Mouse (Mus musculus) limb, embryonic 15.5 days (tissue): ENCODE results near the gene 1700015G11Rik. TPM values are rescaled to one million over a fixed set of nuclear protein-coding genes. Genes with fewer than 3 reads are reported as not detected.
A peak's percentile ranks its signal among the peaks of the same experiment; 100 is the strongest.

ENCODE experiments used
- ATAC-seq: fragments of 200-750 bp; cut with Nextera tagmentation; 2 replicates; pipeline ENCODE4 v1.8.0; 2017; ENCODE audit warnings: low read depth, moderate TSS enrichment; ENCODE audit not compliant: insufficient number of reproducible peaks, low FRiP score, low TSS enrichment
- H3K27ac ChIP-seq: fragments of 300-500 bp; sonication (generic); 2 replicates; pipeline ENCODE4 v1.5.1; 2015; ENCODE audit warnings: moderate library complexity, mild to moderate bottlenecking, inconsistent platforms
- H3K27me3 ChIP-seq: fragments of 300-500 bp; sonication (generic); 2 replicates; pipeline ENCODE4 v1.6.1; 2015; ENCODE audit warnings: inconsistent platforms
- H3K36me3 ChIP-seq: fragments of 300-500 bp; sonication (generic); 2 replicates; pipeline ENCODE4 v1.6.1; 2015; ENCODE audit warnings: inconsistent platforms
- H3K4me1 ChIP-seq: fragments of 300-500 bp; sonication (generic); 2 replicates; pipeline ENCODE4 v1.6.1; 2015; ENCODE audit warnings: inconsistent platforms
- H3K4me2 ChIP-seq: fragments of 300-500 bp; sonication (generic); 2 replicates; pipeline ENCODE4 v1.6.1; 2015; ENCODE audit warnings: mild to moderate bottlenecking, inconsistent platforms
- H3K4me3 ChIP-seq: fragments of 300-500 bp; sonication (generic); 2 replicates; pipeline ENCODE4 v1.5.1; 2015; ENCODE audit warnings: mild to moderate bottlenecking, inconsistent platforms
- H3K9ac ChIP-seq: fragments of 300-500 bp; sonication (generic); 2 replicates; pipeline ENCODE4 v1.6.1; 2015; ENCODE audit warnings: inconsistent platforms
- H3K9me3 ChIP-seq: fragments of 300-500 bp; sonication (generic); 2 replicates; pipeline ENCODE4 v1.6.1; 2016; ENCODE audit warnings: inconsistent platforms
- WGBS: fragments of 180-500 bp; shearing (Covaris S2); methylation state at CpG from one replicate; pipeline ENCODE4 v1.1.7; 2015; 5-methylcytosine and 5-hydroxymethylcytosine counted together
- polyA plus RNA-seq: library from polyadenylated mRNA; unstranded; fragments of >200 nt; fragmentation: Nextera tagmentation; extraction: Ambion mirVana; gene quantifications from 2 replicates; pipeline ENCODE4 v1.2.1, GENCODE M21; 2015

Gene 1700015G11Rik
- polyA plus RNA-seq, 1 experiment from 2014 or later, result not detected

DNA sequence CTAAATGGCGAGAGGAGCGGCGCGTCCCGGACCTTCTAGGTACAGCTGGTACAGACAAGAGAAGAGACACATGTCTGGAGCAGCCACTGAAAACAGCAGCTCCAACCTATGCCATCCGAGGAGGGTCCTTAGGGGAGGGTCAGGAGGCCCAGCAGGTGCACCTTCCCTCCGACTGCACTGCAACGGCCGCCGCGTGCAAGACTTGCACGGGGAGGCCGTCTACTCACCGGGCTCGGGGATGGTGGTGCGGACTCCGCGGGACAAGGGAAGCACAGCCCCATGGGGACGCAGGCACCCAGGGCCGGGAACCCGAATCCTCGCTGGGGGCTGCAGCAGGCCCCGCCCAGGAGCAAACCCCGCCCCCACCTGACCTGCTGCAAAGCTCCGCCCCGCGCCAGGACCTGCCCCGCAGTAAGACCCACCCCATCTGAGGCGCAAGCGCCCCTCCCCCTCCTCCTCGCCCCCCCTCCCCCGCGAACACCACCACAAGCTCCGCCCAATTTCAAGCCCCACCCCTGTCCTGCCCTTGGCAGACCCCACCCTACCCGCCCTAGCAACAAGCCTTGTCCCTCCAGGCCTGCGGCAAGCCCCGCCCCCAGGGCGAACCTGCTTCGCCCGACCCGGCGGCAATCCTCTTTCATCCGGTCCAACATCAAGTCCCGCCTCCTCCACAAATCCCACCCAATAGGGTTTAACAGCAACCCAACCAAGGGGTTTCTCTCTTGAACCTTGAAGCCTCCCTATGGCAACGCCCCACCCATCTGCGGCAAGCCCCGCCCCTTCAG, 9.8 kb downstream of the 1700015G11Rik start, which contains the start of gene Svip:
Gene Svip, minus strand, starts transcription at position 508 of the 785 bp plus-strand sequence.
- H3K27me3 ChIP-seq, result peaks cover 9% of the 10 kb centered on the region; the same call in 1 of the 2 replicates
- no peak within 1 kb of the TSS for H3K27ac ChIP-seq
- no peaks in the 10 kb centered on the region for H3K36me3 ChIP-seq
- peaks cover 5% of the 10 kb centered on the region; the same call in 1 of the 2 replicates for H3K4me1 ChIP-seq
- H3K4me2 ChIP-seq, result peak within 1 kb of the TSS; percentile 85
- H3K9me3 ChIP-seq, result no peaks in the 10 kb centered on the region
- WGBS, result under 1% methylated on average over 44 of the region's 47 CpGs
- peak; percentile 88 for ATAC-seq
- H3K9ac ChIP-seq, result peak within 1 kb of the TSS; percentile 42; the same call in 1 of the 2 replicates
- peak within 1 kb of the TSS; percentile 61 for H3K4me3 ChIP-seq

DNA sequence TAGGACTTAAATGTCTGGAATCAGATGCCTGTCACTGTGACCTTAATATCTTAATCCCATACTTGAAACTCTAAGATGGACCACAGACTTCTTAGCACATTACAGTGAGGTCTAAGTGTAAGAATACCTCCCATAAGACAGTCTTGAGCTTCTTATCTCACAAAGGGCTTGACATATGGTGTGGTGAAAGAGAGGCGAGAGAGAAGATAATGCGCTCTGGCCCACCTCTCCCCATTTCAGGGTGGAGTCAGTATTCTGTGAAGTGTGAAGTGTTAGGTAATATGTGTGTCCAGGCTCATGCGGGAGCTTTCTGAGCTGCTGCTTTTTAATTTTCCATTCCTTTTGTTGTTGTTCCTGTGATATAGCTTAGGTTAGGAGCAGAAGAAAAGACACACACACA, 24.5 kb downstream of the 1700015G11Rik start:
- no peaks in the 10 kb centered on the region for H3K27me3 ChIP-seq
- 0 out of 2 replicates have a peak, but pooled peaks cover 8% of the 10 kb centered on the region for H3K36me3 ChIP-seq
- H3K27ac ChIP-seq, result no peak overlapping the region
- H3K4me1 ChIP-seq, result no peaks in the 10 kb centered on the region
- no peak overlapping the region for H3K4me3 ChIP-seq
- H3K4me2 ChIP-seq, result no peak overlapping the region
- no peaks in the 10 kb centered on the region for H3K9me3 ChIP-seq
- H3K9ac ChIP-seq, result no peak overlapping the region
- no peak for ATAC-seq
- 90% methylated on average over 3 of the region's 3 CpGs for WGBS

DNA sequence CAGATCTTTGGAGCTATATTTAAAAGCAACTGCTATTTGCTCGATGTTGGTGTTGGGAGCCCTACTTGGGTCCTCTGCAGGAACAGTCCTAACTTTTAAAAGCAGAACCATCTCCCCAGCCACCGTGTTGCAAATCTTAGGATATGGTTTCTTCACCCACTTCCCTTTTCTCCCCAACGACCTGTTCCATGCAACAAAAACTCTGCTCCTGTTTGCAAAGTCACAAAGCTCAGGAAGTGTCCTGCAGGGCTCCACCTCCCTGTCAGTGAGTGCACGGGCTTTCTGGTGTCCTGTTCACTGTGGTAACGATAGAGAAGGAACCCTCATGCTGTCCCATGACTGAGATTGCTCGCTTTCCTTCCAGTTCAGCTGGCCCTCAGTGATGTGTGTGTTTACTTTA, 28.6 kb downstream of the 1700015G11Rik start:
- no peak overlapping the region for H3K4me2 ChIP-seq
- no peak overlapping the region for H3K4me3 ChIP-seq
- 56% methylated on average over 6 of the region's 6 CpGs for WGBS
- H3K27ac ChIP-seq, result no peak overlapping the region
- no peak overlapping the region for H3K9ac ChIP-seq
- H3K36me3 ChIP-seq, result peaks cover 3% of the 10 kb centered on the region; the same call in 1 of the 2 replicates
- no peaks in the 10 kb centered on the region for H3K9me3 ChIP-seq
- ATAC-seq, result no peak
- H3K27me3 ChIP-seq, result no peaks in the 10 kb centered on the region
- no peaks in the 10 kb centered on the region for H3K4me1 ChIP-seq

DNA sequence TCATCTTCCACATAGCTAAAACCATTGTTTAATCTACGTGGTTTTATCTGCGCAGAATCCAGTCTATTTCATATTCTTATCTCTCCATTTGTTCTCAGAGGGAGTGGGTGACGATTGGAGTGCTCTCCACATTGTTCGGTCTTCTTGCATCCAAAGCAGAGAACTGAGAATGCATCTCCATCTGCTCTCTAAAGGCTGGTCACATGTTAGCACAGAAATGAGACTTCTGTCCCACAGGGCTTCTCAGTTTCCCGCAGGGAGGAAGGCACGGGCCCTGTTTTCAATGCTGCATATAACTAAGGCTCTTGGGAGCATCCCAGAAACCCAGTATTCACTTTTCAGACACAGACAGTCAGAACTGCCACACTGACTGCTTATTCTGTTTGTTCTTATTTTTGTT, 29.8 kb downstream of the 1700015G11Rik start:
- Histone ChIP-seq H3K27ac (no peak overlapping the region), H3K9me3 (no peaks in the 10 kb centered on the region), H3K27me3 (no peaks in the 10 kb centered on the region), H3K36me3 (peaks cover 3% of the 10 kb centered on the region; the same call in 1 of the 2 replicates), H3K4me2 (no peak overlapping the region), H3K4me3 (no peak overlapping the region), H3K9ac (no peak overlapping the region), H3K4me1 (no peaks in the 10 kb centered on the region)
- 84% methylated on average over 6 of the region's 6 CpGs for whole genome bisulfite sequencing
- ATAC-seq, result no peak

DNA sequence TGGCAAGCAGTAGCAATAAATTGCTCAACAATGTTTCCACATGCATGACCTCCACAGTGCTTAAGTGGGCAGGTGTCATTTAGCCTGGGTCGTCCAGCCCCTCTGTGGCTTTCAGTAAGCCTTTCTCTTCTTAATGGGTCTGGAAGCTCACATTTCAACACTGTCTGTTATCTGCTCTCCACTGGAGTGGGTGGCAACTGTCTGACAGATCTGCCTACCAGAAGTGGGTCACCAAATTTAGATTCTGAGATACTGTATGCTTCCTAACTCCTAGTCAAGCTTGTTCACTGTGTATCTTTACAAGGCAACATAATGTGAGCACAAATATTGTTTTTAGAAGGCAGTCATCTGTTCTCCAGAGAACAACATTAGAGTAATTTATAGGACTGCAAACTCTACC, 33.2 kb downstream of the 1700015G11Rik start:
- ATAC-seq, result no peak
- H3K9ac ChIP-seq, result no peak overlapping the region
- no peak overlapping the region for H3K27ac ChIP-seq
- H3K9me3 ChIP-seq, result no peaks in the 10 kb centered on the region
- H3K27me3 ChIP-seq, result no peaks in the 10 kb centered on the region
- H3K4me3 ChIP-seq, result no peak overlapping the region
- H3K36me3 ChIP-seq, result peaks cover 3% of the 10 kb centered on the region; the same call in 1 of the 2 replicates
- H3K4me2 ChIP-seq, result no peak overlapping the region
- no peaks in the 10 kb centered on the region for H3K4me1 ChIP-seq
- 22% methylated on average over 1 of the region's 1 CpGs for WGBS

DNA sequence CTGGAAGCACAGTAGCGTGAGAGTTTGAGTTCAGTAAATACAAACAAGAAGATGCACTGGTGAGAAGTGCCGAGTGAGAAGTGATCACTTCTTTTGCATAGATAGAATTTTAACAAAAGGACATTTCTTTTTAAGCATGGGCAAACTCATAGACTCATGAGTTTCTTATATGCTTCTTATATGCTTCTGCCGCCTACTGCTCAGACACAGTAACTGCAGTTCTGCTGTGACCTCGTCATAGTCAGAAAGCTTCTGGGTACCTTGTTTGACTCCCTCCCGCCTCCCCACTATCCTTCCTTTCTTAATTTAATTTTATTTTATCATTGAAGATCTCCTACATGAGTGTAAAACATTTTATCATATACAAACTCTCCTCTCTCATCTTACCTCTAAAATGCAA, 36.3 kb downstream of the 1700015G11Rik start:
- H3K27me3 ChIP-seq, result no peaks in the 10 kb centered on the region
- no peak overlapping the region for H3K4me2 ChIP-seq
- no peaks in the 10 kb centered on the region; the same call in 1 of the 2 replicates for H3K36me3 ChIP-seq
- no peak overlapping the region for H3K4me3 ChIP-seq
- WGBS, result 48% methylated on average over 5 of the region's 5 CpGs
- no peaks in the 10 kb centered on the region for H3K9me3 ChIP-seq
- no peaks in the 10 kb centered on the region for H3K4me1 ChIP-seq
- H3K9ac ChIP-seq, result no peak overlapping the region
- no peak for ATAC-seq
- H3K27ac ChIP-seq, result no peak overlapping the region

DNA sequence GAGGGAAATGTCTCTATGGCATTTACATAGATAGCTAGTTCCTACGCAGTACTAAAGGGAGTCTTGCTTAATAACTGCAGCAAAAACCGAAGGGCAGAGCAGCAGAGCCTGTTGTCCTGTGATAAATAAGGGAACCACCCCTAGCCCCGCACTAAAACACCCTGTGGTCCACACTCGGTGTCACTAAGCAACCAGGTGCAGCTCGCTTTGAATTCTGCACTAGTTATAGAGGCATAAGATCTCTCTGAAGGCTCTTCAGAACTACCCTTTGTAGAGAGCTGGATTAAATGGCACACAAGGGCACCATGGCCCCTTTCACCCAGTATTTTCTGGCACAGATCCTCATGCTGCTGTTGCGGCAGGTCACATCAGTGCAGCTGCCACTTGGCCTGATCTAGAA, 40.3 kb downstream of the 1700015G11Rik start:
- H3K9ac ChIP-seq, result no peak overlapping the region
- 51% methylated on average over 6 of the region's 6 CpGs for WGBS
- peaks cover 3% of the 10 kb centered on the region; the same call in 1 of the 2 replicates for H3K4me1 ChIP-seq
- H3K4me3 ChIP-seq, result no peak overlapping the region
- H3K27me3 ChIP-seq, result no peaks in the 10 kb centered on the region
- no peak overlapping the region for H3K27ac ChIP-seq
- H3K36me3 ChIP-seq, result no peaks in the 10 kb centered on the region
- no peak for ATAC-seq
- H3K4me2 ChIP-seq, result no peak overlapping the region
- H3K9me3 ChIP-seq, result no peaks in the 10 kb centered on the region

DNA sequence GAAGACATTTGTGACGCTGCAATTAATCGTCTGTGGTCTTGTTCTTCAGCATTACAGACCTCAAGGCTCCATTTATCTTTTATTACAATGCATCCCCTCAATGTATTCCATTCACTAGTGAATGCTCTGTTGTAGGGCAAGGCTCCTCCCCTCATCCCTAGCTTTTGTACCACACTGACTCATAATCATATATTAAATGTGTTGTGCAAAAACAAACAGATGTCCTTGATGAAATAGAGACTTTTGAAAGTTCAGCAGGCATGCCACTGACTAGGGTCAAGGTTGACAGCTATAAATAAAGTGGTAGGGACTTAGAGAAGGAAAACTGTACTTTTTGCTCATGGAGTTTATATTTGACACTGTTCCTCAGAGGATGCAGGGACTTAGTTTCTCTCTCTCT, 42.0 kb downstream of the 1700015G11Rik start:
- Histone ChIP-seq H3K27me3 (no peaks in the 10 kb centered on the region), H3K27ac (no peak overlapping the region), H3K4me3 (no peak overlapping the region), H3K4me1 (peaks cover 15% of the 10 kb centered on the region; the same call in 1 of the 2 replicates), H3K9ac (no peak overlapping the region), H3K9me3 (no peaks in the 10 kb centered on the region), H3K36me3 (no peaks in the 10 kb centered on the region), H3K4me2 (no peak overlapping the region)
- no peak for ATAC-seq
- WGBS, result 62% methylated on average over 2 of the region's 2 CpGs

DNA sequence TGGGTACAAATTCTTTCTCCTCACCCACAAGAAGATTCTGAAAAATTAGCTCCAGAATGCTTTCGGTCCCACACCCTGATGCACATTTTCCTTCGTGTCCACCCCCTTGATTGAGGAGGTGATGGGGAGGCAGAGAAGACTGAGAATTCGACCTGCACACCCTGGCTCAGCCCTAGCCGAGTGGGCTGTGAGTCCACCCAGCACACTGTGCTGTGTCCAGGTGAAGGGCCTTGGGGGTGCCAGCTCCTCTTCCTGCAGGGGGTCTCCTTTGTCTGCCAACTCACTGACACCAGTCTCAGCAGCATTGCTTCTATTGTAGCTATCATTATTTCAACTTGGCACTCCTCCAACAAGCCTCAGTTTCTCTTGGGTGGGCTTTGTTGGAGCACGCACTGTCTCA, 42.4 kb downstream of the 1700015G11Rik start:
- Histone ChIP-seq H3K4me2 (no peak overlapping the region), H3K27ac (no peak overlapping the region), H3K4me1 (peaks cover 18% of the 10 kb centered on the region; the same call in 1 of the 2 replicates), H3K27me3 (no peaks in the 10 kb centered on the region), H3K9me3 (no peaks in the 10 kb centered on the region), H3K4me3 (no peak overlapping the region), H3K36me3 (no peaks in the 10 kb centered on the region), H3K9ac (no peak overlapping the region)
- WGBS, result 77% methylated on average over 5 of the region's 5 CpGs
- ATAC-seq, result no peak

DNA sequence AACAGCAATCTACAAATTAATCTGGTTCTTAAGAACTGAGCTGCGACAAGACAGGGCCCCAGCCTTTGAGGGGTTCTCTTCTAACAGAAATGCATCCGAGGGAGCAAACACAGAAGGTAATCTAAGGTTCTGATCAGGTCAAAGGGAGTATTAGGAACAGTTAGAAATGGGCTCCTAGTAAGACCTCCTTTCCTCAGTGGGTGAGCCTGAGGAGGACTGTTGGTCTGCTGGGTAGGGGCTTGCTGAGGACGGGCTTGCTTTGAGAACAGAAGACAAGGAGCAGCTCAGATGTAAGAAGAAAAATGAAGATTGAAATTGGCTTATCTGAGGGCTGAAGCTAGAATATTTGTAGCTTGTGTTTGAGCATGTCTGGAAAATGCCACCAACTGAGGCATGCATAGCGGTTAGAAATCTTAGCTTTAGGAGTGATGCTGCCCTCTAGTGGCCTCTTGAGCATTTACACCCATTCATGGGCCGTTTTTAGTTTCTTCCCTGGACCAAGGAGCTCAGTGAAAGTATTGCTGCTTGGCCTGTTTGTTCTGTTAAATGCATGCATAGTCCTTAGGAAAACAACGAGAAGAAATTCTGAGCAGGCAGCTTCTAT, 43.2 kb downstream of the 1700015G11Rik start:
- no peak overlapping the region for H3K9ac ChIP-seq
- 0 out of 2 replicates have a peak, but pooled peaks cover 3% of the 10 kb centered on the region for H3K36me3 ChIP-seq
- no peak overlapping the region for H3K4me3 ChIP-seq
- H3K27me3 ChIP-seq, result no peaks in the 10 kb centered on the region
- WGBS, result 30% methylated on average over 6 of the region's 6 CpGs
- no peak for ATAC-seq
- no peak overlapping the region for H3K27ac ChIP-seq
- H3K4me1 ChIP-seq, result peaks cover 18% of the 10 kb centered on the region; the same call in 1 of the 2 replicates
- H3K4me2 ChIP-seq, result no peak overlapping the region
- H3K9me3 ChIP-seq, result no peaks in the 10 kb centered on the region

DNA sequence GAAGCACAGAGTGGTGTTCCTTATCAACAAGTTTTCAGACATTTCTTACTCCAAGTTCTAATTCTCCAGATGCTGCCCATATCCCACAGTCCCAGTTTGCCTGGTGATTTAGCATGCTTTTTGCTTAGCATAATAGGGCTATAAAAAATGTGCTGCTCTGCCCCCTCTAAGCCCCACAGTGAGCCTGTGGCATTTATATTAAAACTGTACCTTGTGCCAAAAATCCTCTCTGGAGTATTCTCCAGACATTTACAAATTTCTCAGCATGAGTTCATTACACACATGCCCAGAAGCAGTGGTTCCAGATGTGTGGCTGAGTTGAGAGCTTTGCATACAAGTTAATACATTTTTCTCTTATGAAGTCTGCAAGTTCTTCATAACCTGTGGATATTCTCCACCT, 46.1 kb downstream of the 1700015G11Rik start:
- ATAC-seq, result peak; percentile 57; the same call in 1 of the 2 replicates
- peaks cover 9% of the 10 kb centered on the region; the same call in 1 of the 2 replicates for H3K36me3 ChIP-seq
- H3K4me3 ChIP-seq, result no peak overlapping the region
- H3K9ac ChIP-seq, result no peak overlapping the region
- no peaks in the 10 kb centered on the region for H3K27me3 ChIP-seq
- peaks cover 18% of the 10 kb centered on the region; the same call in 1 of the 2 replicates for H3K4me1 ChIP-seq
- no peak overlapping the region for H3K27ac ChIP-seq
- no peaks in the 10 kb centered on the region for H3K9me3 ChIP-seq
- no peak overlapping the region for H3K4me2 ChIP-seq

DNA sequence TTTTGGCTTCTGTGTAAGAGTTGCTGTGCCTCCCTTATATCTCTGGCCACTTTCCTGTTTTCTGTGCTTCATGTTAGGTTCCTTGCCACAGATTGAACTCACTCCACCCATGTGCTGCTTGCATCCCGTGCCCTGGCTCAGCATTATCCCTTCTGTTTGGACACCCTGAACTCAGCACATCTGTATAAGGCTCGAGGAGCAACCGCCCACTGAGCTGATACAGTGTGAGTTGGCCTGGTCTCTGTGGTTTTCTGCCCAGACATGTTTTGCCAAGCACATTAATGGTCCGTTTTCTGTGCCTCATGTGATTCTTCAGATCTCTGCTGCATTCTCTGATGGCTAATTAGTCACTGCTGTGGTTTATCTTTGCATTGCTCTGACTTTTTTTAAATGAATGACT, 47.9 kb downstream of the 1700015G11Rik start:
- 64% methylated on average over 4 of the region's 4 CpGs for WGBS
- ATAC-seq, result no peak
- H3K27me3 ChIP-seq, result no peaks in the 10 kb centered on the region
- no peak overlapping the region for H3K4me3 ChIP-seq
- H3K9me3 ChIP-seq, result no peaks in the 10 kb centered on the region
- no peak overlapping the region for H3K27ac ChIP-seq
- H3K4me2 ChIP-seq, result no peak overlapping the region
- peaks cover 18% of the 10 kb centered on the region; the same call in 1 of the 2 replicates for H3K4me1 ChIP-seq
- no peak overlapping the region for H3K9ac ChIP-seq
- H3K36me3 ChIP-seq, result peaks cover 14% of the 10 kb centered on the region
